Mouse (Mus musculus) liver, embryonic 15.5 days (tissue): ENCODE measurements around the gene Igsf8. TPM values are rescaled to one million over a fixed set of nuclear protein-coding genes. Genes with fewer than 3 reads are reported as not detected.

Source experiments
- ATAC-seq: fragments of 200-750 bp; cut with Nextera tagmentation; 2 replicates; pipeline ENCODE4 v1.8.0; 2017; ENCODE audit warnings: moderate number of reproducible peaks, mild to moderate bottlenecking, moderate library complexity; ENCODE audit not compliant: insufficient read depth
- H3K27ac ChIP-seq: fragments of 300-500 bp; sonication (generic); replicated peaks from 2 replicates; pipeline ENCODE4 v1.5.1; 2015; ENCODE audit warnings: mild to moderate bottlenecking, inconsistent platforms
- H3K27me3 ChIP-seq: fragments of 300-500 bp; sonication (generic); 2 replicates; pipeline ENCODE4 v1.6.1; 2015; ENCODE audit warnings: mild to moderate bottlenecking, inconsistent platforms
- H3K36me3 ChIP-seq: fragments of 300-500 bp; sonication (generic); replicated peaks from 2 replicates; pipeline ENCODE4 v1.6.1; 2015; ENCODE audit warnings: moderate library complexity, mild to moderate bottlenecking, inconsistent platforms
- H3K4me1 ChIP-seq: fragments of 300-500 bp; sonication (generic); replicated peaks from 2 replicates; pipeline ENCODE4 v1.6.1; 2015; ENCODE audit warnings: inconsistent platforms
- H3K4me2 ChIP-seq: fragments of 300-500 bp; sonication (generic); 2 replicates; pipeline ENCODE4 v1.6.1; 2015; ENCODE audit warnings: moderate library complexity, mild to moderate bottlenecking, inconsistent platforms
- H3K4me3 ChIP-seq: fragments of 300-500 bp; sonication (generic); replicated peaks from 2 replicates; pipeline ENCODE4 v1.5.1; 2015; ENCODE audit warnings: mild to moderate bottlenecking, inconsistent platforms
- H3K9ac ChIP-seq: fragments of 300-500 bp; sonication (generic); 2 replicates; pipeline ENCODE4 v1.6.1; 2015; ENCODE audit warnings: moderate library complexity, mild to moderate bottlenecking, inconsistent platforms
- H3K9me3 ChIP-seq: fragments of 300-500 bp; sonication (generic); replicated peaks from 2 replicates; pipeline ENCODE4 v1.6.1; 2016; ENCODE audit warnings: inconsistent platforms
- WGBS: fragments of 180-500 bp; shearing (Covaris S2); methylation state at CpG from one replicate; pipeline ENCODE4 v1.1.7; 2015; ENCODE audit warnings: mixed read lengths; ENCODE audit not compliant: insufficient replicate concordance; 5-methylcytosine and 5-hydroxymethylcytosine counted together
- polyA plus RNA-seq: library from polyadenylated mRNA; unstranded; fragments of >200 nt; fragmentation: Nextera tagmentation; extraction: Ambion mirVana; gene quantifications from 2 replicates; pipeline ENCODE4 v1.2.1, GENCODE M21; 2015

Igsf8 gene
- polyA plus RNA-seq, 1 experiment from 2014 or later = 17.9 TPM

GRCm38 (mm10) chr1:172337411-172338185, 76.2 kb downstream of the Igsf8 start:
- Histone ChIP-seq H3K9me3 (no peaks in the 10 kb centered on the region), H3K27ac (no peak overlapping the region), H3K27me3 (peaks cover 90% of the 10 kb centered on the region), H3K4me3 (no peak overlapping the region), H3K4me2 (no peak overlapping the region), H3K36me3 (no peaks in the 10 kb centered on the region), H3K9ac (no peak overlapping the region), H3K4me1 (peaks cover 11% of the 10 kb centered on the region)
- ATAC-seq = no peak
- 21% methylated on average over 2 of the region's 2 CpGs for WGBS

GRCm38 (mm10) chr1:172340729-172341321, 79.4 kb downstream of the Igsf8 start, which contains the start of gene Kcnj10:
TSS of gene Kcnj10 (plus strand) at chr1:172341210.
- WGBS = 3% methylated on average over 38 of the region's 38 CpGs
- ATAC-seq = peak; percentile 65
- H3K4me1 ChIP-seq = peaks cover 11% of the 10 kb centered on the region
- H3K27ac ChIP-seq = no peak within 1 kb of the TSS
- H3K27me3 ChIP-seq = peaks cover 71% of the 10 kb centered on the region
- no peaks in the 10 kb centered on the region for H3K36me3 ChIP-seq
- H3K4me3 ChIP-seq = peak within 1 kb of the TSS; percentile 49
- no peaks in the 10 kb centered on the region for H3K9me3 ChIP-seq
- peak within 1 kb of the TSS; percentile 71 for H3K4me2 ChIP-seq
- no peak within 1 kb of the TSS for H3K9ac ChIP-seq

GRCm38 (mm10) chr1:172341386-172341785, 79.9 kb downstream of the Igsf8 start:
- ATAC-seq = peak; percentile 22; the same call in 1 of the 2 replicates
- Histone ChIP-seq H3K9ac (no peak overlapping the region), H3K4me1 (peaks cover 12% of the 10 kb centered on the region), H3K27me3 (peaks cover 67% of the 10 kb centered on the region), H3K4me2 (peak overlapping the region; percentile 71), H3K9me3 (no peaks in the 10 kb centered on the region), H3K4me3 (peak overlapping the region; percentile 49), H3K27ac (no peak overlapping the region), H3K36me3 (no peaks in the 10 kb centered on the region)
- 20% methylated on average over 10 of the region's 10 CpGs for WGBS

- Histone ChIP-seq H3K9me3 (no peaks in the 10 kb centered on the region), H3K4me2 (no peak overlapping the region), H3K4me3 (no peak overlapping the region), H3K27me3 (peaks cover 57% of the 10 kb centered on the region), H3K4me1 (peaks cover 21% of the 10 kb centered on the region), H3K36me3 (no peaks in the 10 kb centered on the region), H3K9ac (no peak overlapping the region), H3K27ac (no peak overlapping the region)
- WGBS = 78% methylated on average over 3 of the region's 3 CpGs
- no peak for ATAC-seq
Measured at GRCm38 (mm10) chr1:172342729-172343128, 81.3 kb downstream of the Igsf8 start.

- no peak overlapping the region for H3K4me2 ChIP-seq
- no peaks in the 10 kb centered on the region for H3K36me3 ChIP-seq
- H3K4me1 ChIP-seq = peaks cover 21% of the 10 kb centered on the region
- H3K27me3 ChIP-seq = peaks cover 51% of the 10 kb centered on the region
- 45% methylated on average over 3 of the region's 3 CpGs for WGBS
- H3K9ac ChIP-seq = no peak overlapping the region
- no peak overlapping the region for H3K4me3 ChIP-seq
- H3K27ac ChIP-seq = no peak overlapping the region
- no peak for ATAC-seq
- no peaks in the 10 kb centered on the region for H3K9me3 ChIP-seq
Measured at GRCm38 (mm10) chr1:172343914-172344313, 82.5 kb downstream of the Igsf8 start.

- no peak overlapping the region for H3K4me3 ChIP-seq
- H3K27ac ChIP-seq = no peak overlapping the region
- no peaks in the 10 kb centered on the region for H3K9me3 ChIP-seq
- H3K4me2 ChIP-seq = no peak overlapping the region
- no peaks in the 10 kb centered on the region for H3K36me3 ChIP-seq
- peaks cover 21% of the 10 kb centered on the region for H3K4me1 ChIP-seq
- no peak overlapping the region for H3K9ac ChIP-seq
- H3K27me3 ChIP-seq = peaks cover 51% of the 10 kb centered on the region
- ATAC-seq = no peak
- 56% methylated on average over 7 of the region's 7 CpGs for WGBS
Measured at GRCm38 (mm10) chr1:172344820-172345219, 83.4 kb downstream of the Igsf8 start.

- Histone ChIP-seq H3K9me3 (no peaks in the 10 kb centered on the region), H3K9ac (no peak overlapping the region), H3K4me3 (no peak overlapping the region), H3K36me3 (no peaks in the 10 kb centered on the region), H3K4me1 (peaks cover 10% of the 10 kb centered on the region), H3K27me3 (peaks cover 52% of the 10 kb centered on the region), H3K27ac (no peak overlapping the region), H3K4me2 (no peak overlapping the region)
- 63% methylated on average over 10 of the region's 10 CpGs for WGBS
- peak; percentile 32 for ATAC-seq
Measured at GRCm38 (mm10) chr1:172346707-172347106, 85.3 kb downstream of the Igsf8 start.

GRCm38 (mm10) chr1:172347382-172347781, 85.9 kb downstream of the Igsf8 start:
- WGBS = 67% methylated on average over 12 of the region's 12 CpGs
- Histone ChIP-seq H3K27ac (no peak overlapping the region), H3K4me2 (no peak overlapping the region)

GRCm38 (mm10) chr1:172349504-172349903, 88.1 kb downstream of the Igsf8 start:
- no peak overlapping the region for H3K9ac ChIP-seq
- H3K27me3 ChIP-seq = peaks cover 37% of the 10 kb centered on the region
- whole genome bisulfite sequencing = 70% methylated on average over 5 of the region's 5 CpGs
- peaks cover 10% of the 10 kb centered on the region for H3K4me1 ChIP-seq
- ATAC-seq = no peak
- no peak overlapping the region for H3K27ac ChIP-seq
- H3K9me3 ChIP-seq = no peaks in the 10 kb centered on the region
- no peak overlapping the region for H3K4me3 ChIP-seq
- no peak overlapping the region for H3K4me2 ChIP-seq
- H3K36me3 ChIP-seq = no peaks in the 10 kb centered on the region

More at GRCm38 (mm10) chr1:172347382-172347781, 85.9 kb downstream of the Igsf8 start:
- no peak for ATAC-seq
- Histone ChIP-seq H3K4me1 (peaks cover 10% of the 10 kb centered on the region), H3K27me3 (peaks cover 50% of the 10 kb centered on the region), H3K4me3 (no peak overlapping the region), H3K9me3 (no peaks in the 10 kb centered on the region), H3K36me3 (no peaks in the 10 kb centered on the region), H3K9ac (no peak overlapping the region)

- peaks cover 10% of the 10 kb centered on the region for H3K4me1 ChIP-seq
- H3K27ac ChIP-seq = no peak overlapping the region
- no peak; the same call in 1 of the 2 replicates for ATAC-seq
- no peaks in the 10 kb centered on the region for H3K36me3 ChIP-seq
- no peak overlapping the region for H3K4me3 ChIP-seq
- whole genome bisulfite sequencing = 31% methylated on average over 19 of the region's 19 CpGs
- no peak overlapping the region for H3K9ac ChIP-seq
- H3K9me3 ChIP-seq = no peaks in the 10 kb centered on the region
- H3K4me2 ChIP-seq = no peak overlapping the region
- H3K27me3 ChIP-seq = peaks cover 37% of the 10 kb centered on the region
Measured at GRCm38 (mm10) chr1:172349916-172350812, 88.7 kb downstream of the Igsf8 start.

- Histone ChIP-seq H3K27me3 (peaks cover 37% of the 10 kb centered on the region), H3K4me1 (peaks cover 3% of the 10 kb centered on the region), H3K4me3 (no peak overlapping the region), H3K4me2 (no peak overlapping the region), H3K9ac (no peak overlapping the region), H3K9me3 (no peaks in the 10 kb centered on the region), H3K27ac (no peak overlapping the region), H3K36me3 (no peaks in the 10 kb centered on the region)
- ATAC-seq = no peak
- WGBS = 46% methylated on average over 6 of the region's 6 CpGs
Measured at GRCm38 (mm10) chr1:172352001-172352400, 90.6 kb downstream of the Igsf8 start.
